Mouse (Mus musculus): Measurements from ENCODE around the gene Daam1.

The Daam1 gene

GRCm38 (mm10) chr12:71969941-71970629, 139.2 kb downstream of the Daam1 start:
- no peak for DNase-seq (ENCODE audit: low spot score)

- DNase-seq (ENCODE audit: low spot score): no peak
These were observed 140.1 kb downstream of the Daam1 start for GRCm38 (mm10) chr12:71970791-71971654.

GRCm38 (mm10) chr12:71972126-71972525, 141.2 kb downstream of the Daam1 start:
- DNase-seq (ENCODE audit: low spot score): no peak

- DNase-seq (ENCODE audit: low spot score): no peak
These were observed 141.9 kb downstream of the Daam1 start for GRCm38 (mm10) chr12:71972619-71973266.

GRCm38 (mm10) chr12:71973577-71973976, 142.7 kb downstream of the Daam1 start:
- no peak for DNase-seq (ENCODE audit: low spot score)

- DNase-seq (ENCODE audit: low spot score): no peak
These were observed 144.7 kb downstream of the Daam1 start for GRCm38 (mm10) chr12:71975626-71976025.

- no peak for DNase-seq (ENCODE audit: low spot score)
These were observed 145.6 kb downstream of the Daam1 start for GRCm38 (mm10) chr12:71976361-71976960.

- no peak for DNase-seq (ENCODE audit: low spot score)
These were observed 146.5 kb downstream of the Daam1 start for GRCm38 (mm10) chr12:71977364-71977763.

GRCm38 (mm10) chr12:71978513-71979352, 147.9 kb downstream of the Daam1 start:
- DNase-seq (ENCODE audit: low spot score): no peak

GRCm38 (mm10) chr12:71980166-71980565, 149.3 kb downstream of the Daam1 start:
- DNase-seq (ENCODE audit: low spot score): no peak

GRCm38 (mm10) chr12:71980746-71981145, 149.9 kb downstream of the Daam1 start:
- no peak for DNase-seq (ENCODE audit: low spot score)

- DNase-seq (ENCODE audit: low spot score): no peak
These were observed 150.4 kb downstream of the Daam1 start for GRCm38 (mm10) chr12:71981250-71981649.

GRCm38 (mm10) chr12:71981791-71982190, 150.9 kb downstream of the Daam1 start:
- DNase-seq (ENCODE audit: low spot score): no peak

GRCm38 (mm10) chr12:71983102-71983715, 152.3 kb downstream of the Daam1 start:
- no peak for DNase-seq (ENCODE audit: low spot score)

- DNase-seq (ENCODE audit: low spot score): no peak
These were observed 156.3 kb downstream of the Daam1 start for GRCm38 (mm10) chr12:71987161-71987560.

GRCm38 (mm10) chr12:71987885-71988284, 157.0 kb downstream of the Daam1 start:
- no peak for DNase-seq (ENCODE audit: low spot score)

GRCm38 (mm10) chr12:71989596-71989995, 158.7 kb downstream of the Daam1 start:
- no peak for DNase-seq (ENCODE audit: low spot score)

GRCm38 (mm10) chr12:71992599-71993210, 161.8 kb downstream of the Daam1 start:
- no peak for DNase-seq (ENCODE audit: low spot score)

GRCm38 (mm10) chr12:71995831-71996230, 165.0 kb downstream of the Daam1 start:
- no peak for DNase-seq (ENCODE audit: low spot score)

- no peak for DNase-seq (ENCODE audit: low spot score)
These were observed 166.0 kb downstream of the Daam1 start for GRCm38 (mm10) chr12:71996920-71997319.

GRCm38 (mm10) chr12:71997364-71997763, 166.5 kb downstream of the Daam1 start:
- no peak for DNase-seq (ENCODE audit: low spot score)
